Mouse (Mus musculus) C2C12 (cell line): ENCODE results near the gene Chchd2. TPM values are rescaled to one million over a fixed set of nuclear protein-coding genes. Genes with fewer than 3 reads are reported as not detected.
"Not testable (repeated sequence)": the region's sequence is repeated elsewhere in the genome, so short reads cannot be mapped to it uniquely, and the experiment has no call there.

Experiments used
- H3K27me3 ChIP-seq: one replicate; pipeline ENCODE4 v1.6.1; 2011; ENCODE audit not compliant: control insufficient read depth, insufficient read depth, insufficient read length
- H3K36me3 ChIP-seq: one replicate; pipeline ENCODE4 v1.6.1; 2011; ENCODE audit not compliant: control insufficient read depth, insufficient read depth
- H3K4me3 ChIP-seq: one replicate; pipeline ENCODE4 v1.5.1; 2011; ENCODE audit warnings: mild to moderate bottlenecking, control low read depth; ENCODE audit not compliant: poor library complexity, insufficient read depth, severe bottlenecking
- H3K79me2 ChIP-seq: one replicate; pipeline ENCODE4 v1.6.1; 2011; ENCODE audit not compliant: control insufficient read depth, insufficient read depth
- H3K79me3 ChIP-seq: one replicate; pipeline ENCODE4 v1.6.1; 2011; ENCODE audit warnings: low read depth, control low read depth
- H3ac ChIP-seq: one replicate; pipeline ENCODE3; 2011; ENCODE audit warnings: low read depth; ENCODE audit not compliant: control insufficient read depth, insufficient read length
- CEBPB ChIP-seq: IDR thresholded peaks from one replicate; pipeline ENCODE4 v1.6.1; 2011; ENCODE audit warnings: low read depth, mild to moderate bottlenecking, control low read depth, moderate library complexity
- CTCF ChIP-seq: IDR thresholded peaks from one replicate; pipeline ENCODE4 v1.5.1; 2011; ENCODE audit not compliant: control insufficient read depth, insufficient read depth, insufficient read length
- FOSL1 ChIP-seq: IDR thresholded peaks from one replicate; pipeline ENCODE4 v1.8.0; 2011; ENCODE audit warnings: mild to moderate bottlenecking, low read length; ENCODE audit not compliant: poor library complexity, insufficient read depth, severe bottlenecking
- MAX ChIP-seq: IDR thresholded peaks from one replicate; pipeline ENCODE4 v1.6.1; 2011; ENCODE audit warnings: mild to moderate bottlenecking, control low read depth
- MYOD1 ChIP-seq: IDR thresholded peaks from one replicate; pipeline ENCODE4 v1.6.1; 2011; ENCODE audit warnings: low read depth; ENCODE audit not compliant: control insufficient read depth, insufficient read length
- MYOG ChIP-seq: IDR thresholded peaks from one replicate; pipeline ENCODE4 v1.6.1; 2011; ENCODE audit not compliant: control insufficient read depth, insufficient read length; ENCODE audit errors: extremely low read depth
- USF1 ChIP-seq: IDR thresholded peaks from one replicate; pipeline ENCODE4 v1.6.1; 2011; ENCODE audit warnings: low read depth, mild to moderate bottlenecking, control low read depth, moderate library complexity
- polyA plus RNA-seq: library from polyadenylated mRNA; unstranded; fragments of >200 nt; fragmentation: generic; extraction: Trizol; gene quantifications from one replicate; pipeline ENCODE4 v1.2.1, GENCODE M21; 2012; ENCODE audit warnings: missing spikeins

Chchd2 gene
- polyA plus RNA-seq, 1 experiment = 856 TPM

DNA sequence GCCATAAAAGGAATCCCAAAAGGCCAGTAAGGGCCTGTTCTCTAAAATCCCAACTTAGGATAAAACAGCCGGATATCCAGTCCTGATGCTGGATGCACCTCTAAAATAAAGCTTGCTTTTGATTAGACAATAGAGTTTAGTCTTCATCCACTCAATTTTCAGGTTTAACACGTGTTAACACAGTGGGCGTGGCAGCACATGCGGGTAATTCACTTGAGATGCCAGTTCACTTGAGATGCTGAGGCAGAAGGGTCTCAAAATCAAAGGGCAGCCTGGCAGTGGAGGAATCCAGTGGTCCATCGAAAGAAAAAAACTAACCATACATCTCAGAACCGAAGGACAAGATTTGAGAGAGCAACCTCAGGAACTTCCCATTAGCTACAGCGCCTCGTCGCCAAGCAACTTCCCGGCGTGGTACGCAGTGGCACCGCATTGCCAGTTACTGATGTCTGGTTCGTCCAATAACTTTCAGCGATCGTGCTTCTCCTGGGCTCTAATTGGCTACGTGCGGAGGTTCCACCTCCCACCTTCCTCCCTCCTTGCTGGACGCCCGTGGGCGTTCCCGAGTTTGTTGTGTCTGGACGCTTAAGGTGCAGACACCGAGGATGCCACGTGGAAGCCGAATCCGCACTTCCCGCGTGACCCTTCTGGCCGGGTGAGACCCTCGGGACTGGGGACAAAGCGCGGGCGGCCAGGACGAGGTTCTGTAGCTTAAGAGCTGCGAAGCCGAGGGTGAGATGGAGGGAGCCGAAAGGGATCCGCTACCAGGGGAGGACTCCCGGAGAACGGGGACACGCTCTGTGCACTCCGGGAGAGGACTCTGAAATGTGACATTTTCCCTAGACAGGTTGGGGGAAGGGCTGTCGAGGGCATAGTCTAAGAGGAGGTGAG is 8.2 kb upstream of the Chchd2 start, which contains the start of gene Zbed5:
Gene Zbed5, plus strand, starts transcription at position 526 of the 891 bp plus-strand sequence.
- Histone ChIP-seq H3K4me3 (peak within 1 kb of the TSS; percentile 49), H3K79me2 (no peaks in the 10 kb centered on the region), H3ac (peak within 1 kb of the TSS; percentile 34), H3K27me3 (no peaks in the 10 kb centered on the region), H3K36me3 (no peaks in the 10 kb centered on the region), H3K79me3 (no peaks in the 10 kb centered on the region)
- TF ChIP-seq MYOG = no peak
- TF ChIP-seq MAX = peak; percentile 84

- not testable (repeated sequence) for H3ac ChIP-seq, H3K36me3 ChIP-seq, H3K27me3 ChIP-seq, H3K4me3 ChIP-seq
- peaks cover 15% of the 10 kb centered on the region for H3K79me3 ChIP-seq
- peaks cover 17% of the 10 kb centered on the region for H3K79me2 ChIP-seq
These were observed 3.1 kb upstream of the Chchd2 start for GRCm38 (mm10) chr5:129890390-129890789.

DNA sequence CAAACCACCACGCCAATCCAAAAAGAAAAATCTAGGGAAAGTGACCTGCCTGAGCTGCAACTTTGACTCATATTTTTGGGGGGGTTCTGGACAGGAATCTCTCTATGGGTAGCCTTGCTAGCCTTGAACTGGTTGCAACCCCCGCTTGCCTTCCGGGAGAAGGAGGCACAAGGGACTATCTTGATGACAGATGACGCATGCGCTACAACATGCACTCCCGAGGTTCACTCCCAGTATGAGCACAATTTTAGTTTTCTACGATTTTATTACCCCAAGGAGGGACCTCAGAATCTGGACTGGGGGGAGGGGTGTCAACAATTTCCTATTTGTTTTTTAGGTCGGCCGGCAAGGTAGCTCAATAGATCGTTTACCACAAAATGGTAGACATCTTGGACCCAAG is 999 bp downstream of the Chchd2 start:
- TF ChIP-seq USF1 (no peak), MAX (no peak), MYOD1 (no peak)
- Histone ChIP-seq H3ac (peak overlapping the region; percentile 74), H3K79me3 (peaks cover 28% of the 10 kb centered on the region), H3K27me3 (no peaks in the 10 kb centered on the region), H3K4me3 (peak overlapping the region; percentile 95), H3K36me3 (peaks cover 33% of the 10 kb centered on the region), H3K79me2 (peaks cover 42% of the 10 kb centered on the region)

- TF ChIP-seq MYOD1 (no peak), FOSL1 (no peak), MAX (no peak), MYOG (no peak), CEBPB (no peak), USF1 (no peak), CTCF (no peak)
These were observed 7.4 kb downstream of the Chchd2 start for GRCm38 (mm10) chr5:129879888-129880287.

GRCm38 (mm10) chr5:129878946-129879345 is 8.3 kb downstream of the Chchd2 start:
- no peaks in the 10 kb centered on the region for H3K79me3 ChIP-seq
- no peak overlapping the region for H3ac ChIP-seq
- no peaks in the 10 kb centered on the region for H3K27me3 ChIP-seq
- peaks cover 28% of the 10 kb centered on the region for H3K36me3 ChIP-seq
- peaks cover 10% of the 10 kb centered on the region for H3K79me2 ChIP-seq
- no peak overlapping the region for H3K4me3 ChIP-seq
- TF ChIP-seq CTCF (peak; percentile 49), CEBPB (no peak)

More at GRCm38 (mm10) chr5:129879888-129880287, 7.4 kb downstream of the Chchd2 start:
- no peak overlapping the region for H3ac ChIP-seq
- H3K79me2 ChIP-seq = peaks cover 20% of the 10 kb centered on the region
- H3K79me3 ChIP-seq = peaks cover 8% of the 10 kb centered on the region
- no peak overlapping the region for H3K4me3 ChIP-seq
- no peaks in the 10 kb centered on the region for H3K27me3 ChIP-seq
- peaks cover 36% of the 10 kb centered on the region for H3K36me3 ChIP-seq

DNA sequence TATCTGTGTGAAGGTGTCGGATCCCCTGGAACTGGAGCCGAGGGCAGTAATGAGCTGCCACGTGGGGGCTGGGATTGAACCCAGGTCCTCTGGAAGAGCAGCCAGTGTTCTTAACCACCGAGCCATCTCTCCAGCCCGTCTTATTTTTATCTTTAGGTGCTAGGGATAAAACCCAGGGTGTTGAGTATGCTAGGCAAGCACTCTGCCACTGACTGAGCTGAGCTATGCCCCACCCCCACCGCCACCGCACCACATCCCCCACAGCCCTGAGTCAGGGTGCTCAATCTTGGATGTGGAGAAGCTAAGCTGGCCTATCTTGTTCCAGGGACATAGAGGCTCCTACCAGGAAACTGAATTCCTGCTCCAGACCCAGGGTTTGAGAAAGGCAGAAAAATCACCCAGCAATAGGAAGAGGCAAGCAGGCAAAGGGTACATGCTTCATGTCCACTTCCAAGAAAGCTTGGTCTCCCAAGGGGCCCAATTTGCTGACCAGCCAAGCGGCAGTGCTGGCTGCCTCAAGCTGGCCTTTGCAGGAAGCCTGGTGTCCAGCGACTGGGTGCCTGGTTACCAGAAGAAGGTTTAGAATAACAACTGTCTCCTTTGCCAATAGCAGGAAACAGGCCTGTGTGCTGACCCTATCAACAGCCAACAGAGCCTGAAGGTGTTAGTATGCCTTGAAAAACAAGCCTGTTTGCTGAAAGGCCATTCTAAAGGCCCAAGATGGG is 9.4 kb downstream of the Chchd2 start:
- no peaks in the 10 kb centered on the region for H3K27me3 ChIP-seq
- H3K79me2 ChIP-seq = peaks cover 2% of the 10 kb centered on the region
- H3ac ChIP-seq = no peak overlapping the region
- peaks cover 21% of the 10 kb centered on the region for H3K36me3 ChIP-seq
- TF ChIP-seq MYOD1 (no peak), CEBPB (no peak), FOSL1 (no peak), MAX (no peak)
- no peak overlapping the region for H3K4me3 ChIP-seq
- H3K79me3 ChIP-seq = no peaks in the 10 kb centered on the region
